ENCODE assay signal across 21 mouse cellular contexts in genomic region chr2:130430484-130430883, GRCm38 (mm10). TPM values are rescaled to one million over a fixed set of nuclear protein-coding genes. Genes with fewer than 3 reads are reported as not detected.
DNase-seq lines count a peak whose midpoint lies in the region; ATAC-seq and TF ChIP-seq lines count a peak whose summit lies in the region.
"Had no signal": no experiment of that assay in that cellular context is flagged by ENCODE, and none has a peak within 500 bp of the region (broad histone marks: within the 10 kb centered on the region; RNA-seq: fewer than 3 reads in every experiment).

No protein-coding gene starts in this region.

- H3K9ac ChIP-seq in kidney, postnatal 0 days (ENCODE audit: low read depth, low read length), result no peak overlapping the region
- H3K9ac ChIP-seq in lung, postnatal 0 days (replicated peaks; ENCODE audit: low read depth), result no peak overlapping the region
- no peak overlapping the region for H3K9ac ChIP-seq in midbrain, embryonic 13.5 days (replicated peaks)
- H3K9ac ChIP-seq: embryonic facial prominence, embryonic 15.5 days; heart, embryonic 12.5 days had no signal

- 0 out of 2 replicates have a peak, but pooled peaks have one; percentile 7 for TF ChIP-seq EP300 in lung, postnatal 0 days (IDR thresholded peaks at IDR 0.05)

- no peak overlapping the region for H3K4me2 ChIP-seq in kidney, postnatal 0 days (ENCODE audit: low read length)
- H3K4me2 ChIP-seq in lung, postnatal 0 days (replicated peaks; ENCODE audit: low read depth, low read length), result no peak overlapping the region
- H3K4me2 ChIP-seq in midbrain, embryonic 13.5 days (replicated peaks), result no peak overlapping the region
- H3K4me2 ChIP-seq: embryonic facial prominence, embryonic 15.5 days; heart, embryonic 12.5 days had no signal

- H3K9me3 ChIP-seq in kidney, postnatal 0 days (replicated peaks; ENCODE audit: low read length), result no peaks in the 10 kb centered on the region
- H3K9me3 ChIP-seq in lung, postnatal 0 days (ENCODE audit: low read length), result no peaks in the 10 kb centered on the region
- no peaks in the 10 kb centered on the region for H3K9me3 ChIP-seq in midbrain, embryonic 13.5 days
- H3K9me3 ChIP-seq: embryonic facial prominence, embryonic 15.5 days; forebrain, embryonic 10.5 days; heart, embryonic 12.5 days; hindbrain, embryonic 10.5 days had no signal

- no peak for DNase-seq in kidney, postnatal 0 days (ENCODE audit: low spot score)
- DNase-seq in kidney, adult 18-20 months, result no peak
- DNase-seq in lung, postnatal 0 days (ENCODE audit: low spot score), result peak; percentile 49
- DNase-seq in lung, postnatal 14 days, result no peak
- DNase-seq in splenic B cell, adult 2 months (ENCODE audit: low read depth, low spot score), result peak; percentile 39
- DNase-seq: adrenal gland, adult 8-10 months; adrenal gland, postnatal 36 days; cerebellum, adult 8-10 months; cerebellum, postnatal 14 days; embryo, embryonic 11 days; gastrocnemius, adult 2 months; gastrocnemius, postnatal 25 days had no signal

- no peak overlapping the region for H3K4me3 ChIP-seq in kidney, postnatal 0 days (replicated peaks; ENCODE audit: low read depth, low read length)
- H3K4me3 ChIP-seq in lung, postnatal 0 days (ENCODE audit: low read depth, low read length), result no peak overlapping the region
- no peak overlapping the region for H3K4me3 ChIP-seq in midbrain, embryonic 13.5 days (replicated peaks)
- H3K4me3 ChIP-seq: embryonic facial prominence, embryonic 15.5 days; erythroblast, embryonic 14.5 days; forebrain, embryonic 10.5 days; gastrocnemius, adult 2 months; heart, embryonic 12.5 days; hindbrain, embryonic 10.5 days had no signal

- H3K4me1 ChIP-seq in kidney, postnatal 0 days (replicated peaks; ENCODE audit: insufficient read depth, low read length), result no peaks in the 10 kb centered on the region
- H3K4me1 ChIP-seq in lung, postnatal 0 days (ENCODE audit: insufficient read depth, low read depth, low read length), result no peaks in the 10 kb centered on the region
- H3K4me1 ChIP-seq in midbrain, embryonic 13.5 days (replicated peaks), result peaks cover 7% of the 10 kb centered on the region
- H3K4me1 ChIP-seq: embryonic facial prominence, embryonic 15.5 days had no signal

- no peaks in the 10 kb centered on the region for H3K27me3 ChIP-seq in kidney, postnatal 0 days (ENCODE audit: insufficient read depth, low read length)
- no peaks in the 10 kb centered on the region for H3K27me3 ChIP-seq in lung, postnatal 0 days (replicated peaks; ENCODE audit: insufficient read depth, low read length)
- H3K27me3 ChIP-seq in splenic B cell, adult 2 months (ENCODE audit: control insufficient read depth, insufficient read depth, low read length, poor library complexity, severe bottlenecking), result no peaks in the 10 kb centered on the region
- no peaks in the 10 kb centered on the region for H3K27me3 ChIP-seq in midbrain, embryonic 13.5 days
- H3K27me3 ChIP-seq: embryonic facial prominence, embryonic 15.5 days; heart, embryonic 12.5 days had no signal

- WGBS in kidney, postnatal 0 days, result 64% methylated on average over 3 of the region's 3 CpGs
- WGBS in lung, postnatal 0 days, result 52% methylated on average over 3 of the region's 3 CpGs
- 84% methylated on average over 3 of the region's 3 CpGs for WGBS in midbrain, embryonic 13.5 days

- H3K36me3 ChIP-seq in kidney, postnatal 0 days (ENCODE audit: insufficient read depth, low read length), result no peaks in the 10 kb centered on the region
- H3K36me3 ChIP-seq in lung, postnatal 0 days (ENCODE audit: insufficient read depth, low read length), result no peaks in the 10 kb centered on the region; the same call in 1 of the 2 replicates
- H3K36me3 ChIP-seq in splenic B cell, adult 2 months (ENCODE audit: control insufficient read depth, insufficient read depth, low read length, poor library complexity, severe bottlenecking), result no peaks in the 10 kb centered on the region; the same call in 1 of the 2 replicates
- peaks cover 8% of the 10 kb centered on the region for H3K36me3 ChIP-seq in midbrain, embryonic 13.5 days

- H3K27ac ChIP-seq in kidney, postnatal 0 days, result 0 out of 2 replicates have a peak overlapping the region, but pooled peaks have one; percentile 44
- no peak overlapping the region for H3K27ac ChIP-seq in lung, postnatal 0 days (ENCODE audit: low read length)
- H3K27ac ChIP-seq in midbrain, embryonic 13.5 days, result no peak overlapping the region
- H3K27ac ChIP-seq: embryonic facial prominence, embryonic 15.5 days; forebrain, embryonic 10.5 days; gastrocnemius, adult 2 months; hindbrain, embryonic 10.5 days had no signal

- no peak for ATAC-seq in kidney, postnatal 0 days (replicated peaks; ENCODE audit: low FRiP score, low read depth)
- peak; percentile 65; the same call in 1 of the 2 replicates for ATAC-seq in lung, postnatal 0 days
- no peak for ATAC-seq in midbrain, embryonic 13.5 days
- ATAC-seq: forebrain, embryonic 14.5 days had no signal

- TF ChIP-seq CTCF in kidney, postnatal 0 days (IDR thresholded peaks at IDR 0.05; ENCODE audit: low read depth), result no peak
- TF ChIP-seq CTCF in lung, postnatal 0 days (IDR thresholded peaks at IDR 0.05), result no peak

RNA-seq across cellular contexts. Expression of gene Pced1a, which starts 6.0 kb away (rescaled TPM):
- 12.1 and 13.0 TPM in 2 replicates for polyA plus RNA-seq in kidney, postnatal 0 days (2015; fragmentation: Nextera tagmentation; extraction: Ambion mirVana)
- polyA plus RNA-seq in lung, postnatal 0 days (2015; fragmentation: Nextera tagmentation; extraction: Ambion mirVana), result 6.8 and 8.0 TPM in 2 replicates
- polyA plus RNA-seq in midbrain, embryonic 13.5 days (2015; fragmentation: Nextera tagmentation; extraction: Ambion mirVana), result 10.8 and 11.9 TPM in 2 replicates

RNA-seq across cellular contexts. Expression of gene Vps16, which starts 6.3 kb away (rescaled TPM):
- 64.6 and 68.6 TPM in 2 replicates for polyA plus RNA-seq in kidney, postnatal 0 days (2015; fragmentation: Nextera tagmentation; extraction: Ambion mirVana)
- polyA plus RNA-seq in lung, postnatal 0 days (2015; fragmentation: Nextera tagmentation; extraction: Ambion mirVana), result 46.8 and 47.0 TPM in 2 replicates
- 112 and 124 TPM in 2 replicates for polyA plus RNA-seq in midbrain, embryonic 13.5 days (2015; fragmentation: Nextera tagmentation; extraction: Ambion mirVana)

RNA-seq across cellular contexts. Expression of gene Ptpra, which starts 19.6 kb away (rescaled TPM):
- 72.9 and 80.3 TPM in 2 replicates for polyA plus RNA-seq in kidney, postnatal 0 days (2015; fragmentation: Nextera tagmentation; extraction: Ambion mirVana)
- polyA plus RNA-seq in lung, postnatal 0 days (2015; fragmentation: Nextera tagmentation; extraction: Ambion mirVana), result 46.1 and 52.1 TPM in 2 replicates
- polyA plus RNA-seq in midbrain, embryonic 13.5 days (2015; fragmentation: Nextera tagmentation; extraction: Ambion mirVana), result 112 and 126 TPM in 2 replicates

RNA-seq across cellular contexts. Expression of gene Tmem239, which starts 24.2 kb away (rescaled TPM):
- not detected in 2 replicates for polyA plus RNA-seq in kidney, postnatal 0 days (2015; fragmentation: Nextera tagmentation; extraction: Ambion mirVana)
- not detected in 2 replicates for polyA plus RNA-seq in lung, postnatal 0 days (2015; fragmentation: Nextera tagmentation; extraction: Ambion mirVana)
- not detected in 2 replicates for polyA plus RNA-seq in midbrain, embryonic 13.5 days (2015; fragmentation: Nextera tagmentation; extraction: Ambion mirVana)
- polyA plus RNA-seq: embryonic facial prominence, embryonic 11.5 days; embryonic facial prominence, embryonic 15.5 days; erythroblast, embryonic 14.5 days; forebrain, embryonic 10.5 days; forebrain, embryonic 14.5 days; heart, embryonic 12.5 days; heart, embryonic 16.5 days; hindbrain, embryonic 10.5 days had no signal

RNA-seq across cellular contexts. Expression of gene 1700020A23Rik, which starts 25.4 kb away (rescaled TPM):
- polyA plus RNA-seq in kidney, postnatal 0 days (2015; fragmentation: Nextera tagmentation; extraction: Ambion mirVana), result not detected in 2 replicates
- polyA plus RNA-seq in lung, postnatal 0 days (2015; fragmentation: Nextera tagmentation; extraction: Ambion mirVana), result not detected in 2 replicates
- 0.46 and 0.58 TPM in 2 replicates for polyA plus RNA-seq in midbrain, embryonic 13.5 days (2015; fragmentation: Nextera tagmentation; extraction: Ambion mirVana)
- polyA plus RNA-seq: embryonic facial prominence, embryonic 11.5 days; erythroblast, embryonic 14.5 days; forebrain, embryonic 14.5 days; heart, embryonic 12.5 days; heart, embryonic 16.5 days had no signal

Comparison
In these comparisons a context has a peak if more than half of its experiments do, and no peak if none do; other contexts are left out.
1. DNase-seq: peak in lung, postnatal 0 days (single experiment) and splenic B cell, adult 2 months (single experiment); none in kidney, postnatal 0 days (single experiment), kidney, adult 18-20 months (single experiment) and lung, postnatal 14 days (single experiment).